In genomic region chrX:101254740-101255139, GRCm38 (mm10) we compare ENCODE assay signal across 8 mouse cellular contexts. TPM values are rescaled to one million over a fixed set of nuclear protein-coding genes. Genes with fewer than 3 reads are reported as not detected.
DNase-seq lines count a peak whose midpoint lies in the region; ATAC-seq and TF ChIP-seq lines count a peak whose summit lies in the region.

No protein-coding gene starts in this region.

- WGBS in kidney, embryonic 16.5 days = 19% methylated on average over 26 of the region's 26 CpGs
- 8% methylated on average over 26 of the region's 26 CpGs for WGBS in bone marrow, adult 2 months
- 11% methylated on average over 26 of the region's 26 CpGs for WGBS in heart, embryonic 13.5 days
- under 1% methylated on average over 26 of the region's 26 CpGs for WGBS in liver, adult 2 months
- WGBS in olfactory bulb, adult 2 months = 23% methylated on average over 26 of the region's 26 CpGs

- no peaks in the 10 kb centered on the region for H3K4me1 ChIP-seq in kidney, embryonic 16.5 days (ENCODE audit: insufficient read depth, low read length)
- no peaks in the 10 kb centered on the region; the same call in 1 of the 2 replicates for H3K4me1 ChIP-seq in bone marrow, adult 2 months (ENCODE audit: control insufficient read depth, insufficient read depth, low read length)
- peaks cover 3% of the 10 kb centered on the region; the same call in 1 of the 2 replicates for H3K4me1 ChIP-seq in heart, embryonic 13.5 days
- H3K4me1 ChIP-seq in liver, adult 2 months (ENCODE audit: control insufficient read depth, insufficient read depth, low read length) = no peaks in the 10 kb centered on the region
- peaks cover 3% of the 10 kb centered on the region; the same call in 1 of the 2 replicates for H3K4me1 ChIP-seq in olfactory bulb, adult 2 months (ENCODE audit: control insufficient read depth, insufficient read depth, low read length)

- peak; percentile 53 for ATAC-seq in kidney, embryonic 16.5 days (ENCODE audit: low FRiP score, low TSS enrichment)
- ATAC-seq in heart, embryonic 13.5 days (ENCODE audit: extremely low read depth, insufficient number of reproducible peaks, low FRiP score, low TSS enrichment) = no peak

- H3K4me3 ChIP-seq in kidney, embryonic 16.5 days (ENCODE audit: low read length) = peak overlapping the region; percentile 61
- H3K4me3 ChIP-seq in bone marrow, adult 2 months (replicated peaks; ENCODE audit: control insufficient read depth, low read depth, low read length) = peak overlapping the region; percentile 88
- peak overlapping the region; percentile 64 for H3K4me3 ChIP-seq in heart, embryonic 13.5 days
- H3K4me3 ChIP-seq in liver, adult 2 months (ENCODE audit: insufficient read depth, low read depth, low read length) = peak overlapping the region; percentile 65
- H3K4me3 ChIP-seq in olfactory bulb, adult 2 months (ENCODE audit: insufficient read depth, low read depth, low read length) = peak overlapping the region; percentile 55

- no peak for DNase-seq in kidney, postnatal 14 days
- no peak for DNase-seq in liver, adult 2 months (ENCODE audit: extremely low read depth, low read depth, low spot score)
- DNase-seq in right cerebral cortex, postnatal 36 days (ENCODE audit: low spot score in 2 of 2) = no peak
- DNase-seq in layer of hippocampus, adult 11-12 months (ENCODE audit: low spot score) = no peak

- no peak for TF ChIP-seq CTCF in bone marrow, adult 2 months (IDR thresholded peaks at IDR 0.05; ENCODE audit: control insufficient read depth, insufficient read depth, low read length)
- no peak for TF ChIP-seq CTCF in liver, adult 2 months (IDR thresholded peaks at IDR 0.05; ENCODE audit: low read depth, low read length)
- no peak for TF ChIP-seq CTCF in olfactory bulb, adult 2 months (IDR thresholded peaks at IDR 0.05; ENCODE audit: insufficient read depth, low read depth, low read length)

- no peaks in the 10 kb centered on the region for H3K27me3 ChIP-seq in kidney, embryonic 16.5 days (ENCODE audit: insufficient read depth, low read length)
- peaks cover 4% of the 10 kb centered on the region; the same call in 1 of the 2 replicates for H3K27me3 ChIP-seq in heart, embryonic 13.5 days (replicated peaks)
- no peaks in the 10 kb centered on the region for H3K27me3 ChIP-seq in liver, adult 2 months (ENCODE audit: control insufficient read depth, insufficient read depth, low read length)

- H3K36me3 ChIP-seq in kidney, embryonic 16.5 days (ENCODE audit: insufficient read depth, low read length) = 0 out of 2 replicates have a peak, but pooled peaks cover 5% of the 10 kb centered on the region
- peaks cover 11% of the 10 kb centered on the region for H3K36me3 ChIP-seq in heart, embryonic 13.5 days
- no peaks in the 10 kb centered on the region for H3K36me3 ChIP-seq in liver, adult 2 months (ENCODE audit: control insufficient read depth, insufficient read depth, low read length)

- H3K4me2 ChIP-seq in kidney, embryonic 16.5 days (replicated peaks; ENCODE audit: low read depth, low read length) = peak overlapping the region; percentile 62
- H3K4me2 ChIP-seq in heart, embryonic 13.5 days = peak overlapping the region; percentile 73

- peak overlapping the region; percentile 68; the same call in 1 of the 2 replicates for H3K27ac ChIP-seq in kidney, embryonic 16.5 days (ENCODE audit: low read length)
- peak overlapping the region; percentile 68 for H3K27ac ChIP-seq in bone marrow, adult 2 months (ENCODE audit: control insufficient read depth, insufficient read depth, low read depth, low read length, poor library complexity)
- H3K27ac ChIP-seq in heart, embryonic 13.5 days (replicated peaks) = peak overlapping the region; percentile 70
- no peak overlapping the region for H3K27ac ChIP-seq in liver, adult 2 months (replicated peaks; ENCODE audit: insufficient read depth, low read depth, low read length)
- no peak overlapping the region for H3K27ac ChIP-seq in olfactory bulb, adult 2 months (ENCODE audit: insufficient read depth, low read depth, low read length)

- H3K79me2 ChIP-seq in liver, adult 2 months (ENCODE audit: control insufficient read depth, insufficient read depth, low read length) = no peaks in the 10 kb centered on the region

- peak overlapping the region; percentile 68 for H3K9ac ChIP-seq in kidney, embryonic 16.5 days (replicated peaks; ENCODE audit: low read length)
- H3K9ac ChIP-seq in heart, embryonic 13.5 days = peak overlapping the region; percentile 83
- peak overlapping the region; percentile 43 for H3K9ac ChIP-seq in liver, adult 2 months (ENCODE audit: low read depth, low read length)

- peaks cover 4% of the 10 kb centered on the region; the same call in 1 of the 2 replicates for H3K9me3 ChIP-seq in kidney, embryonic 16.5 days (ENCODE audit: low read length)
- H3K9me3 ChIP-seq in heart, embryonic 13.5 days = 0 out of 2 replicates have a peak, but pooled peaks cover 6% of the 10 kb centered on the region

- no peak for TF ChIP-seq POLR2A in bone marrow, adult 2 months (IDR thresholded peaks at IDR 0.05; ENCODE audit: borderline replicate concordance, control insufficient read depth, low read depth, low read length)
- TF ChIP-seq POLR2A in liver, adult 2 months (IDR thresholded peaks at IDR 0.05; ENCODE audit: extremely low read depth, insufficient read depth, low read length) = no peak
- no peak for TF ChIP-seq POLR2A in olfactory bulb, adult 2 months (IDR thresholded peaks at IDR 0.05; ENCODE audit: insufficient read depth, low read depth, low read length)

RNA-seq across cellular contexts. Expression of gene Foxo4, which starts 0.4 kb away (rescaled TPM):
- polyA plus RNA-seq in kidney, embryonic 16.5 days (2015; fragmentation: Nextera tagmentation; extraction: Ambion mirVana) = 3.3 and 3.9 TPM in 2 replicates
- 20.9 and 23.4 TPM in 2 replicates for polyA plus RNA-seq in bone marrow, adult 2 months (2011; ENCODE audit: insufficient read depth, insufficient read length, low replicate concordance, missing spikeins)
- 1.4 and 1.7 TPM in 2 replicates for polyA plus RNA-seq in heart, embryonic 13.5 days (2015; fragmentation: Nextera tagmentation; extraction: Ambion mirVana)
- 12.9 and 13.6 TPM in 2 replicates for total RNA-seq in liver, adult 2 months (2014; rRNA removed)
- 24.8 and 26.5 TPM in 2 replicates for polyA plus RNA-seq in liver, adult 2 months (2012; rRNA removed)
- polyA plus RNA-seq in olfactory bulb, adult 2 months (2012; ENCODE audit: insufficient read depth, insufficient read length, low replicate concordance, missing spikeins) = not detected in 2 replicates

RNA-seq across cellular contexts. Expression of gene Gm614, which starts 9.1 kb away (rescaled TPM):
- polyA plus RNA-seq in kidney, embryonic 16.5 days (2015; fragmentation: Nextera tagmentation; extraction: Ambion mirVana) = not detected in 2 replicates
- not detected in 2 replicates for polyA plus RNA-seq in bone marrow, adult 2 months (2011; ENCODE audit: insufficient read depth, insufficient read length, low replicate concordance, missing spikeins)
- not detected in 2 replicates for polyA plus RNA-seq in heart, embryonic 13.5 days (2015; fragmentation: Nextera tagmentation; extraction: Ambion mirVana)
- not detected in 2 replicates for total RNA-seq in liver, adult 2 months (2014; rRNA removed)
- not detected in 2 replicates for polyA plus RNA-seq in liver, adult 2 months (2012; rRNA removed)
- not detected in 2 replicates for polyA plus RNA-seq in olfactory bulb, adult 2 months (2012; ENCODE audit: insufficient read depth, insufficient read length, low replicate concordance, missing spikeins)

RNA-seq across cellular contexts. Expression of gene Il2rg, which starts 13.3 kb away (rescaled TPM):
- polyA plus RNA-seq in kidney, embryonic 16.5 days (2015; fragmentation: Nextera tagmentation; extraction: Ambion mirVana) = 26.0 and 26.5 TPM in 2 replicates
- 12.4 and 32.4 TPM in 2 replicates for polyA plus RNA-seq in bone marrow, adult 2 months (2011; ENCODE audit: insufficient read depth, insufficient read length, low replicate concordance, missing spikeins)
- 14.9 and 15.8 TPM in 2 replicates for polyA plus RNA-seq in heart, embryonic 13.5 days (2015; fragmentation: Nextera tagmentation; extraction: Ambion mirVana)
- total RNA-seq in liver, adult 2 months (2014; rRNA removed) = 2.4 and 3.8 TPM in 2 replicates
- 1.1 and 4.3 TPM in 2 replicates for polyA plus RNA-seq in liver, adult 2 months (2012; rRNA removed)
- polyA plus RNA-seq in olfactory bulb, adult 2 months (2012; ENCODE audit: insufficient read depth, insufficient read length, low replicate concordance, missing spikeins) = not detected in 2 replicates

RNA-seq across cellular contexts. Expression of gene Gm20489, which starts 14.1 kb away (rescaled TPM):
- not detected in 2 replicates for polyA plus RNA-seq in kidney, embryonic 16.5 days (2015; fragmentation: Nextera tagmentation; extraction: Ambion mirVana)
- not detected in 2 replicates for polyA plus RNA-seq in bone marrow, adult 2 months (2011; ENCODE audit: insufficient read depth, insufficient read length, low replicate concordance, missing spikeins)
- polyA plus RNA-seq in heart, embryonic 13.5 days (2015; fragmentation: Nextera tagmentation; extraction: Ambion mirVana) = not detected in 2 replicates
- total RNA-seq in liver, adult 2 months (2014; rRNA removed) = not detected in 2 replicates
- polyA plus RNA-seq in liver, adult 2 months (2012; rRNA removed) = not detected in 2 replicates
- polyA plus RNA-seq in olfactory bulb, adult 2 months (2012; ENCODE audit: insufficient read depth, insufficient read length, low replicate concordance, missing spikeins) = not detected in 2 replicates

RNA-seq across cellular contexts. Expression of gene Med12, which starts 19.1 kb away (rescaled TPM):
- polyA plus RNA-seq in kidney, embryonic 16.5 days (2015; fragmentation: Nextera tagmentation; extraction: Ambion mirVana) = 40.8 and 42.3 TPM in 2 replicates
- polyA plus RNA-seq in bone marrow, adult 2 months (2011; ENCODE audit: insufficient read depth, insufficient read length, low replicate concordance, missing spikeins) = 122 and 196 TPM in 2 replicates
- 19.9 and 21.6 TPM in 2 replicates for polyA plus RNA-seq in heart, embryonic 13.5 days (2015; fragmentation: Nextera tagmentation; extraction: Ambion mirVana)
- total RNA-seq in liver, adult 2 months (2014; rRNA removed) = 8.1 and 13.8 TPM in 2 replicates
- polyA plus RNA-seq in liver, adult 2 months (2012; rRNA removed) = 33.7 and 59.4 TPM in 2 replicates
- polyA plus RNA-seq in olfactory bulb, adult 2 months (2012; ENCODE audit: insufficient read depth, insufficient read length, low replicate concordance, missing spikeins) = not detected in 2 replicates

Comparison
In these comparisons a context has a peak if more than half of its experiments do, and no peak if none do; other contexts are left out.
1. H3K27ac ChIP-seq: peak in kidney, embryonic 16.5 days (single experiment), bone marrow, adult 2 months (single experiment) and heart, embryonic 13.5 days (single experiment); none in liver, adult 2 months (single experiment) and olfactory bulb, adult 2 months (single experiment).
2. Peak in every context shown above with its lines, with median percentiles within 50 percentile points of each other: H3K4me3 ChIP-seq and H3K9ac ChIP-seq.